Mouse (Mus musculus) cortical plate, adult 2 months (tissue): ENCODE measurements around the gene Btbd16. TPM values are rescaled to one million over a fixed set of nuclear protein-coding genes. Genes with fewer than 3 reads are reported as not detected.

Source experiments
- H3K27ac ChIP-seq: fragments of 200-500 bp; 2 replicates; pipeline ENCODE4 v1.5.1; 2012; ENCODE audit warnings: low read length, control low read depth, inconsistent platforms; ENCODE audit not compliant: insufficient read depth
- H3K4me1 ChIP-seq: fragments of 200-500 bp; 2 replicates; pipeline ENCODE4 v1.6.1; 2011; ENCODE audit warnings: low read length; ENCODE audit not compliant: control insufficient read depth, insufficient read depth
- H3K4me3 ChIP-seq: fragments of 200-500 bp; 2 replicates; pipeline ENCODE4 v1.5.1; 2011; ENCODE audit warnings: mild to moderate bottlenecking, low read length, control low read depth; ENCODE audit not compliant: insufficient read depth
- CTCF ChIP-seq: fragments of 200-500 bp; IDR thresholded peaks from 2 replicates; pipeline ENCODE4 v1.5.1; 2011; ENCODE audit warnings: mild to moderate bottlenecking, control low read depth, low read length; ENCODE audit not compliant: insufficient read depth; ENCODE audit errors: extremely low read depth
- POLR2A ChIP-seq: fragments of 200-500 bp; IDR thresholded peaks from 2 replicates; pipeline ENCODE4 v1.6.1; 2011; ENCODE audit warnings: mild to moderate bottlenecking, low read length, control low read depth; ENCODE audit not compliant: insufficient read depth; ENCODE audit errors: extremely low read depth
- polyA plus RNA-seq: library from polyadenylated mRNA; depleted of rRNA; stranded (reverse); fragments of >200 nt; gene quantifications from 2 replicates; pipeline ENCODE4 v1.2.3, GENCODE M21; 2012

Btbd16 gene
- polyA plus RNA-seq, 1 experiment, result 0.86 TPM

DNA sequence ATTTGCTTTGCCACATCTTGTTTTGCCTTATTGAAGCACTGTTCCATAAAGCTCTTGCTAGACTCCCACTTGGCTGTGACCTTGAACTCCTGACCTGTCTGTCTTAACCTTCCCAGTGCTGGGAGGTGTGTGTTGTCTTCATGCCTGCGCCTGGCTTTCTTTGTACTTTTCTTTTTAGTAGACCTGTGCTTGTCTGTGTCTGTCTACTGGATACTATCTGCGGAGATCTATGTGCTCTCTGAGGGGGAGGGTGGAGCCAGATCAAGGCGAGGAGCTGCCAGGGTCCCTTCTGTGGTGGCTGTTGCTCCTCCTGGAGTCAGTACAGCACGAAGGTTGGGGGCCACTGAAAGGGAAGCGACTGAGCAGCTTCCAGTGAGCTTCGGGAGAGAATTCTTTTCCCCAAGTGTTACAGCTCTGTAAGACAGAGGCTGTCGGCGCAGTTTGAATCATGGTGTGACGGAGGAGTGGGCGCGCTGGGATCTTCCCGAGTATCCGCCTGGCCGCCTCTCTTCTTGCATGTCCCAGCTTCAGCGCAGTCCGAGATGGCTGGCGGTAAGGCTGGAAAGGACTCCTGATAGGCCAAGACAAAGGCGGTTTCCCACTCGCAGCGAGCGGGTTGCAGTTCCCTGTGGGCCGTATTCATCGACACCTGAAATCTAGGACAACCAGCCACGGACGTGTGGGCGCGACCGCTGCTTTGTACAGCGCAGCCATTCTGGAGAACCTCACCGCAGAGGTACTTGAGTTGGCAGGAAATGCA, 7.3 kb upstream of the Btbd16 start:
- Histone ChIP-seq H3K27ac (no peak overlapping the region), H3K4me3 (no peak overlapping the region), H3K4me1 (no peaks in the 10 kb centered on the region)
- TF ChIP-seq CTCF (no peak), POLR2A (no peak)

DNA sequence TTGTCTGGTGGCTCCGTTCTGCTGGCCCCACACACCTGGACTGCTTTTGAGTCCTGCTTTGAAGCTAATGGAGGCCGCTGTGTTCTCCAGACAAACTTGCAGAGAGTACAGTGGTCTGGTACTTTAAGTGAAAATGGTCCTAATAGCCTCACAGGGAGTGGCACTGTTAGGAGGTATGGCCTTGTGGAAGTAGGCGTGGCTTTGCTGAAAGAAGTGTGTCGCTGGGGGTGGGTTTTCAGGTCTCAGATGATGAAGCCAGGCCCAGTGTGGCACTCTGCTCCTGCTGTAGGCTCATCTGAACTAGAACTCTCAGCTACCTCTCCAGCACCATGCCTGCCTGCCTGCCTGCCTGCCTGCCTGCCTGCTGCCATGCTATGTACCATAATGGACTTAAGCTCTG, 5.7 kb upstream of the Btbd16 start:
- Histone ChIP-seq H3K4me3 (no peak overlapping the region), H3K4me1 (no peaks in the 10 kb centered on the region), H3K27ac (no peak overlapping the region)
- TF ChIP-seq POLR2A (no peak), CTCF (no peak)

DNA sequence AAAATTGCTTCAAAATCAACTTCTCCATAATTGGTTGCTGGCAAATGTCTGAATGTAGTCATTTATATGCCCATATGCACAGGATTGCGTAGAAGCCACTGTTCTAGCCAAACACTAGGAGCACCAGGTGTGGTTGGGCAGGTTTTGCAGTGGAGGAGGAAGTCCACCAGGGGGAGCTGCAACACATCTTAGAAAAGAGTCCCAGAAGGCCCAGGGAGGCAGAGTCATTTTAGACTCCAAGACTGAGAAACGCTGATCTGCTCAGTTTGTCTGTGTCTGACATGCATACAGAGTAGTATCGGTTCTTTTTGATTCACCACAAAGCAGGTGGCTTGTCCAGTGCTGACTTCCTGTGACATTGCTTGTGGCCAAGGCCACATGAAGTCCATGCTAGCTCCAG, 3.2 kb upstream of the Btbd16 start:
- no peaks in the 10 kb centered on the region for H3K4me1 ChIP-seq
- TF ChIP-seq CTCF (peak; percentile 86), POLR2A (no peak)

DNA sequence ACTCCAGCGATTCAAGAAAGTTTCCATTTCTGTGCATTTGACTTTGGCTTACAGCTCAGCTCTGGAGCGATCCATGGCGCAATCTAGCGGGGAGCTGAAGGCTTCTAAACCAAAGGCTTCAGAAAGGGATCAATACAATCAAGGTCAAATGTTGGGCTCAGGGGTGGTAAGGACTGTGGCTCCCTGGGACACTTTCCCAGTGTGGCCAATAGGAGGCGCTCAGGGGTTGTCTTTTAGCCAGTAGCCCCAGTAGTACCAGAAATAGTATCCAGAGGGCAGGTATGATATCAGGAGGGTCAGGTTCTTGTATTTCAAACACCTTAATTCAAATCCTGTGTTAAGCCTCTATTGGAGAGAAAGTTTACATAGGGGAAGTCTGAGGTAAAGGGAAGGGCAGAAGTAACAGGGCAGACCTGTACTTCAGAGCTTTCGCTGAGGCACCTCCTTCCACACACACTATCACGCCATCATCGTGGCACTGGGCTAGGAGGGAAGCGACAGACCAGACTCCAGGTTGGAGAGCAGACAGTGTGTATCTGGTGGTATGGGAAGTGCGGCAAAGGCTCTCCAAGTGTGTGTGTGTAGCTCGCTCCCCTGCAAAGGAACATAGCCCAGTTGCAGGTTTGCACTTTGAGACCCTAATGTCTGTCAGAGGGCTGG, 568 bp upstream of the Btbd16 start:
- no peak for TF ChIP-seq POLR2A
- TF ChIP-seq CTCF, result peak; percentile 50
- Histone ChIP-seq H3K4me3 (no peak overlapping the region), H3K4me1 (no peaks in the 10 kb centered on the region), H3K27ac (no peak overlapping the region)

More for the DNA sequence above, 3.2 kb upstream of the Btbd16 start:
- no peak overlapping the region for H3K4me3 ChIP-seq
- no peak overlapping the region for H3K27ac ChIP-seq

DNA sequence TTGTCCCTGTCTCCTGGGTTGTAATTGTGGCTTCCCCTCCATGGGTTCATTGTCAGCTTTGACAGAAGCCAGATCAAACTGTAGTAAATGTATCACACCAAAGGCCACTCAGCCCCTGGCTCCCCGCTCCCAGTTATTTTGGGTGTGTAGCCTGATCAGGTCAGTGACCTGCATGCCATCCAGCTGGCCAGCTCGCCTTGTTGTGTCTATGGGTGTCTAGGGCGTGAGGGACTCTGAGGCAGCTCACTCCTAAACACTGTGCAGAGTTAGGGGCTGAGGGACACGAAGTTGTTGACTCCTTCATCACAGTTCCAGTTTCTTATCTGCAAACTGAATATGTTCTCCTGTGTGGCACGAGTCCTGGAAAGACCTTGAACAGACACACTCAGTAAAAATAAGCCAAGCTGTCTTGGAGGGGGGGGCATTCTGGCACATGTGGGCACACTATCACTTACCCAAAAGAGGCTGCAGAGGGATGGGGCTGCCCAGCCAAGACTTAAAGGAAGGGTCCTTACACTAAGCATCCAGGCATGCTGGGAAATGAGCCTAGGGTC, 7.1 kb downstream of the Btbd16 start:
- no peaks in the 10 kb centered on the region for H3K4me1 ChIP-seq
- TF ChIP-seq CTCF, result no peak
- TF ChIP-seq POLR2A, result no peak
- no peak overlapping the region for H3K4me3 ChIP-seq
- no peak overlapping the region for H3K27ac ChIP-seq

DNA sequence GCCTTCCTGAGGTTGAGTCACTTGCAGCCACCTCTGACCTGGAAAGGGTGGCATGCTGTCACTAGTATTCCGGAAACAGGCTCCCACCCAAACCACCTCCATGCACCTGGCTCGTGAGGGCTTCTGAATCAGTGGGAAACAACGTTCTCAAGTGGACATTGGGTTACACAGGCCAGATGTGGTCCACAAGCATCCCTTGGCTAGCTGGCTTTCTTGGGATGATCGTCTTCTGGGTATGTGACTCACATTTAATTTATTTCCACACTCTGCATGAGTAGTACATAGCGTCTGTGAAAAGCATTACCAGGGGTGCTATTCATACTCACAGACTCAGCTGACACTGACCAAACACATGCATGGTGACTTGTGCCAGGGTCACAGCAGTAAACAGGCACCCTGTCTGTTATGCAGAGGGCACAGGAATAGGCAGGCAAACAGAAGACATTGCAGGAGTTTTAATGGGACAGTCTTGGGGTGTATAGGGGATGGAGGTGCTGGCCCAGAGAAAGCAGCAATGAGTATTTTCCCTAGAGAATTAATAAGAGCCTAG, 8.7 kb downstream of the Btbd16 start:
- Histone ChIP-seq H3K4me3 (no peak overlapping the region), H3K4me1 (no peaks in the 10 kb centered on the region), H3K27ac (no peak overlapping the region)
- TF ChIP-seq CTCF (no peak), POLR2A (no peak)

DNA sequence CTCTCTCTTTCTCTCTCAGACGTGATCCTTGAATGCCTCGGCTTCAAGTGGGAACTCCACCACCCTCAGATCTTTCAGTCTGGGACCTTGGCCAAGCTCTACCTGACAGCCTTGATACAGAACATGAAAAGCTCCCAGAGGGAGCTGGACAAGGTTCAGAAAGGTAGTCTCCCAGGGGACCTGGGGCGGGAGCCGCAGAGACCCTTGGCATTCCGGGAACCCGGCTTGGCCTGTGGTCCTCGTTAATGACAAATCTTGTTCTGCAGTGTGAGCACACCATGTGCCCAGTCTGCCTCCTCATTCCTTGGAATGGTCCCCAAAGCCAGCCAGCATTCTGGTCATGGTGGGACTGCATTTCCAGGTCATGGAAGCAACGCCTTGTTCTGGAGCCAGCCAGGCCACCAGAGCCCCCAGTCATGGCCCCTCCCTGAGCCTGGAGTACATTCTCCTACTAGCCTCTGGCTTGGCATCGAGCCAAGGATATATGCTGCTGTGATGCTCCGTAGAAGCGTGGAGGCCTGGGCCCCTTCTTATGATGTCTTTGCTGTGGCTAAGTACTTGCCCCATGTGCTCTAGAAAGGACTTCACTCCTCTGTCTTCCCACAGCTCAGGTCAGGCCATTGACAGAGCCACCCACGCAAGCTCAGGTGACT, 12.2 kb downstream of the Btbd16 start:
- Histone ChIP-seq H3K4me3 (no peak overlapping the region), H3K27ac (no peak overlapping the region), H3K4me1 (no peaks in the 10 kb centered on the region)
- TF ChIP-seq POLR2A, result no peak
- no peak for TF ChIP-seq CTCF

DNA sequence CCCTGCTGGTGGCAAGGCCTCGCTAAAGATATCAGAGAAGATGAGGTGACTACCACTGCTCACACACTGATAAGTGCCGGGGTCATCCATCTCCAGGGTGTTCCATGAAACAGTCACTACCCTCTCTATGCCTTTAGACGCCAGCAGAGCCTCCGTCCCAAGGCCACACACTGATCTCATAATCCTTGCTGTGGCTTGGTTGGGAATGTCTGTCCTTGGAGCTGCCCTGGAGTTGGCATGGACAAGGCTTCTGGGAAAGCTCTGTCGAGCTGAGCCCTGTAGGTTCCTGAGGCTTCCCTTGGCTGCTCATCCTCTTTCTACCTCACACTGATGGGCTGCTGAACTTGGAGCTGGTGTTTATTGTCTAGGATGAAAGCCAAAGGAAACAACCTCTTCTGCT, 12.8 kb downstream of the Btbd16 start:
- no peak overlapping the region for H3K4me3 ChIP-seq
- TF ChIP-seq POLR2A (no peak), CTCF (no peak)
- H3K4me1 ChIP-seq, result no peaks in the 10 kb centered on the region
- no peak overlapping the region for H3K27ac ChIP-seq

DNA sequence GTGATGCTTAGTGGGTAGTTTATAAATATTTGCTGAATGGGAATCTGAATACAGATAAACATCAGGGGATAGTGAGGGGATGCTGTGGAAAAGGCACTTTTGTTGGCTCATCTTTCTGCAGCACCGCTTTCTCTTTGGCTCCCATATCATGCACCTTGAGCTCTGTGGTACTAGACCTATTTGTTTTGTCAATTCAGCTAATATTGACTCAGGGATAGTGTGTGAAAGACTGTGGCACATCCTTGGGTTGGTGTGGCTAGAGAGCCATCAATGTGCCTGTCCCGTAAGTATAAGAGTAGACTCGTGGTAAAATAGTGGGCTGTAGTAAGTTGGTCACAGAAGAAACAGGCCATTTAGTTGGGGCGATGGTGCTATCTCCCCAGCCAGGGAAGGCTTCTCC, 13.7 kb downstream of the Btbd16 start:
- TF ChIP-seq CTCF (no peak), POLR2A (no peak)
- Histone ChIP-seq H3K4me1 (no peaks in the 10 kb centered on the region), H3K4me3 (no peak overlapping the region), H3K27ac (no peak overlapping the region)
